Mouse (Mus musculus) T-helper 1 cell (primary cell): ENCODE data around the gene Adcy7.

Experiments
- in situ Hi-C: fragments of 300-600 bp; cut with MboI, MseI; formaldehyde crosslinking; loops from one replicate; pipeline ENCODE4 v1.15.1; 2025; ENCODE audit warnings: high pct_unique_total_duplicates

The Adcy7 gene

DNA sequence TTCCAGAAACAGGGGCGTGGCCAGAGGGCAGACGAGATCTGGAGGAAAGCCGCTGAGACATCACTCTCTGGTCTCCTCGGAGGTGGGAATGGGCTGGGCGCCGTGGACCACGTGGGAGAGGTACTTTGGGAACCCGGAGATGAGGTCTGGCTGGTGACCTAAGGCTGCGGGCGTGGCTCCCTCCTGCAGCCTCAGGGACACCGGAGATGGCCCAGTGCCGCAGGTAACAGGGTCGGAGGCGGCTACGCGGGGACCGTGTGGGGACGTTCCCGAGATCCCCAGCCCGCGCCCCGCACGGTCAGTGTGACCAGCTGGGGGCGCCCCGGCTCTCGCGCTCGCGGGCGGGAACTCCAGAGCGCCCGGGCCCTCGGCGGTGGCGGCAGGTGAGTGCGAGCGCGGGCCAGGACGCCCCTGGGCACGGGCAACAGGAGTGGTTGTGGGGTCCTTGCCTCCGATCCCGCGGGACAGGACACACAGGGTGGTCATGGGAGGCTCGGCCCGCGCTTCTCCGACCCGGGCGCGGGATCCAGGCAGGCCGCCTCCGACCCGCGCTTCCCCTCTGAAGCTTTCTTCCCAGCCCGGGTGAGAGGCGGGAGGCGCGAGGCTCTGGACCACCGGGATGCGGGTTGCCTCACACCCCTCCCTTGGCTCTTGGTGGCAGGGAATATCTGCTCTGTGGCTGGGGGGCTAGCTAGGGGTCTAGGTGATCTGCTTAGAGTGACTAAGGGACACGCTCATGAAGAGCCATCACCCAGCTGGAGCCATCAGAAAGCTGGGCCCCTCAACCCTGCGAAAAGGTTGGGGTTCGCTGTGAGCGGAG, at the start of gene Adcy7:
TSS of gene Adcy7 (plus strand) at position 173 of the 820 bp plus-strand sequence.
- in situ Hi-C loops, result loop anchor here (5.0 to 10.0 kb wide), 3 partner anchors 85 to 422 kb away; partner anchors contain the start of genes Cyld and Snx20

DNA sequence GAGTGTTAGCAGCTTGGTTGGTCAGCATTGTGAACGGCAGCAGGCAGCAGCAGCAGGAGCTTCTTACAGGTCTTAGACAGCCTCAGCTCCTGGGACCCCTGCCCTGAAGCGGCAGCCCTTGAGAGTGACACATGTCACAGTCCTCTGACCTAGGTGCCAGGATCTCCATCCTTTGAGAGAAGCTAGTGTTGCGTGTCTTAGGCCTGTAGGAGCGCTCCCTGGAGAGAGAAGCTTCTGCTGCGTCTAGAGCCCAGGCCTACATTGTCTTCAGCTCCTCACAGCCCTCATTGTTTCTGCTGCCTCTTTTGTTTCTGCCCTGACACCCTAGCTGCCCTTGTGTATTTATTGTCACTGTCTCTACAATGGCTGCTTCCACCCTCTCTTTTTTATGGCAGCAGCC, 46.8 kb upstream of the Adcy7 start:
- in situ Hi-C loops, result no loop called here

DNA sequence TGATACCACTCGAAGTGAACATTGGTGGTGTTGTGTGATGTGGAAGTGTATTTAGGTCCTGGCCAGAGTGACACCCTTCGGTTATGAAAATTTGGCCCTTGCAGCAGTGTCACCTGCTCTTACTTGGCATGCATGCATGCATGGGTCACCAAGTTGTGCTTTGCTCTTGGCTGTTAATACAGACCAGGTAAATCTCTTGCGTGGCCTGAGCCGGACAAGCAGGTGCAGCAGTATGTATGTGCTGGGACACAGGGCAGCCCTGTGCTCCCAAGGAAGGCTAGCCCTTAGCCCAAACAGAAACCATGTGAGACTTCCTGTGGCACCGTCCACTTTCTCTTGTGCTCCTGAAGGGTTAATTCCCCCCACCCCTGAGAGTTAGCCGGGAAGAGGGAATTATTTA, 44.4 kb upstream of the Adcy7 start:
- in situ Hi-C loops, result no loop called here

DNA sequence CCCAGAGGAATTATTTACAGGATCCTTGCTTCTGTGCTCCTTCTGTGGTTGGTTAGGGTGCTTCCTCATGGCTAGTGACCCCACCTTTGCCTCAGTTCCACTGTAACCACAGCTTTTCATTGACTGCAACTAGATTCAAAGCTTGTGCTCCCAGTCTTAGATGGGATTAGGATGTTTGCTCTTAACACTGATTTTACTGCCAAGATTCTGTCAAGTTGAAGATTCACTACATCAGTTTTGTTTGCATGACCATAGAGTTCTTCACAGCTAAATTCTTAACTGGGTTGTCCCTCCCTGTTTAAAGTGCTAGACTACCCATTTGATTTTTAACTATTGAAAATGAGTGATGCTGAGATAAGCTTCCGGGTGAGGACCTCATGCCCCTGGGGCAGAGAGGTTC, 43.9 kb upstream of the Adcy7 start:
- in situ Hi-C loops, result no loop called here

DNA sequence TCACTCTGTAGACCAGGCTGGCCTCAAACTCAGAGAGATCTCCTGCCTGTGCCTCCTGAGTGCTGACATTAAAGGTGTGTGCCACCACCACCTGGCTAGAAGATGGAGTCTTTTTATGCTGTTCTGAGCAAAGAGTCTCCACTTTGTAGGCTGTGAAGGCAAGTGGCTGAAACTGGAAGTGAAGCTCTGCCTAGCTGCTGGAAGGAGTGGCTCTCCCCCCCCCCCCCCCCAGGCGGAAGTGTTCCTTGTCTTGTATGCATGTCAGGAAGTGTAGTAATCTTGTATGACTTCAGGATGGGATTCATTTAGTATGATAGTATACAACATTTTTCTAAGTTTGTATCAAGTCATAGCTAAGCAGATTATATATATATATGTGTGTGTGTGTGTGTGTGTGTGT, 43.4 kb upstream of the Adcy7 start:
- in situ Hi-C loops, result no loop called here

DNA sequence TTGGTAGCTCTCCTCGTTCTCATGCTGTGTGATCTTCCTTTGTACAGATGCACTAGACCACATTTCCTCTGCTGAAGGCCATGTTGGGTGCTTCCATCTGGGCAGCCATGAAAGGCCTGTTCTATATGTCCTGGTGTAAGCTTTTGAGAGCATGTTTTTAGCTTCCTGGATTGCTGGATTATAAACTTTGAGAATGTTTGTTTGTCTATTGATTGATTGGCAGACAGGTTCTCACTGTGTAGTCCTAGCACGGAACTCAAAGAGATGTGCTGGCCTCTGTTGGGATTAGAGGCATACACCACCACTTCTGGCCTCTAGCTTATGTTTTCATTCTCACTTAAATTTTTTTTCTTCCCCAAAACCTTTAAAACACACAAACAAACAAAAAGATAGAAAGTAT, 35.5 kb upstream of the Adcy7 start:
- in situ Hi-C loops, result loop anchor here (5.0 kb wide), 1 partner anchor 74 kb away; no protein-coding TSS in a partner anchor

DNA sequence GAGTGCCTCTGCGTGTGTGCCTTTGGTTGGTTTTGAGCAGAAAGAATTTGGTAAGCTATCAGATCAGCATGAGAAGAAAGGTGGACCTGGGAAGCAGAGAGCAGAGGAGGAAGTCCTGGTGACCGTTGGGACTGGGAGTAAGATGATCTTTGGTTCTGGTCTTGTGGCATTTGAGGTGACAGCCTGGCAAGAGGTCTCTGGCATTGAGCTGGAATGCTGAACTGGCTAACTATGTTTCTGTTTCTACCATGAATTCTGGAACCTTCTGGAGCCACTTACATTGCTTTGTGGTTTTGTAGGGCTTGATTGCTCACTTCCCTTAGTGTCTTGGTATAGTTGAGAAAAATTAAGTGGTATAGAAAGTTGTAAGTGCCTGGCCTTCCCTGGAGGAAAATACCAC, 34.6 kb upstream of the Adcy7 start:
- in situ Hi-C loops, result loop anchor here (5.0 kb wide), 1 partner anchor 75 kb away; no protein-coding TSS in a partner anchor

DNA sequence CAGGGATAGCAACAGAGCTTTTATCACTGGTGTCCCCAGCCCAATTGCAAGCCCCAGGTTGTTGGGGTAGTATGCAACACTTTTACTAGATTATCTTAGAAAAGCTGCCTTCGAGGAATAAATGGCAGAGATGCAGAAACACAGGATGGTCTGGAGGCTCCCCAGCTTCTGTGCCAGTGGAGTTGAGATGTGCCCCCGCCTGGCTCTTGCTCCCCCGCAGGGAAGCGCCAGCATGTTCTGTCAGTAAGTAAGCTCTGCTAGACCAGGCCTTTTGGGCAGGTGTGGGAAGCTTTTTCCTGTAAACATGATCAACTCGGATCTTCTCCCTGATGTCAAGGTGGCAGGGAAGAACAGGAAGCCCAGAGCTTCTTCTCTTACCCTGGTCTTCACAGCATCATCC, 32.9 kb upstream of the Adcy7 start:
- in situ Hi-C loops, result loop anchor here (5.0 kb wide), 1 partner anchor 77 kb away; no protein-coding TSS in a partner anchor

DNA sequence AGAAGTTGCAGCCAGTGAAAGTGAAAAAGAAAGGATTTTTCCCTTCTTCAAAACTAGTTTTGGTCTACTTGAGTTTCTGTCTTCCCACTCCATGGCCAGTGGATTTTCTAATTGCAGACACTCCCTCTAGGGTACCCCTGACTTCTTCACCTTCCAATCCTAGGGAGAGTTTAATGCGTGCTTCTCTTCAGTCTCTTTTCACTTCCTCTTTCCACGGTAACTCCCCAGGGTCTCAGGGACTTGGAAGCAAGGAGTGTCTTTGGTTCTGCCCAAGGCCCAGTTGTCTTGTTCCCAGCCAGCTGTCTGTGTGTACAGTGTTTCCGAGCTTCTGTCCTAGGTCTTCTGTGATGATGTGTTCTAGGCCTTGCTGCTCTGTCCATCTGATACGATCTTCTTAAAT, 30.3 kb upstream of the Adcy7 start:
- in situ Hi-C loops, result no loop called here

DNA sequence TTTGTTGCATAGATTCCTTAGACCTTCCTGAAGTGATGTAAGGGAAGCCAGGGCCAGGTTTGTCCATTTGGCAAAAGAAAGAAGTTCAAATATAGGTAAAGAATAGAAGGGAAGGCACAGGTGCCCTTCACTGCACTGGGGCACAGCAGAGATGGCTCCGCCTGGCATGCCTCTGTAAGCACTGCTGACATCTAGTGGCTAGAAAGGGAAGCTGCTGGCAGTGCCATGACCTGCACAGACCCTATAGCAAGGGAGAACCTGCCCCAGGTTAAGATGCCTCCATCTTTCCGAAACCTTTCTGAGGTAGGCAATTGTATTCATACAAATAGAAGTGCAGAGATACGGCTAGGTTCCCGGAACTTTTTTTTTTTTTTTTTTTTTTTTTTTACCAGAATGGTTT, 27.9 kb upstream of the Adcy7 start:
- in situ Hi-C loops, result no loop called here

DNA sequence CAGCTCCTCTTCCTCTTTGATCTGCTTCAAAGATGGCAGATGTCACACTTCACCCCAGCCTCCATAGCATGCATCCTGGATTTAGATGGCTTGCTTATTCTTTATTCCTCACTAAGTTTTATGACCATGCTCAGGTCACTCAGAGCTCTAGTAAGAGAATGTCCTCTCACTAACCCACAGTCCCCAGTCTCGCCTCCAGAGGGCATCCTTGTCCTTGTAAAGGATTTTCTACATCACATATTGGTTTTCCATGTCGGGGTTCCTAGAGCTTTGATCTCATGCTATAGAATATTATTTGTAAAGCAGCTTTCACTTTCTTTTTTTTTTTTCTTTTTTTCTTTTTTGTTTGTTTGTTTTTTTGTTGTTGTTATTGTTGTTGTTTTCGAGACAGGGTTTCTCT, 19.4 kb upstream of the Adcy7 start:
- in situ Hi-C loops, result loop anchor here (10.0 kb wide), 1 partner anchor 418 kb away; no protein-coding TSS in a partner anchor

DNA sequence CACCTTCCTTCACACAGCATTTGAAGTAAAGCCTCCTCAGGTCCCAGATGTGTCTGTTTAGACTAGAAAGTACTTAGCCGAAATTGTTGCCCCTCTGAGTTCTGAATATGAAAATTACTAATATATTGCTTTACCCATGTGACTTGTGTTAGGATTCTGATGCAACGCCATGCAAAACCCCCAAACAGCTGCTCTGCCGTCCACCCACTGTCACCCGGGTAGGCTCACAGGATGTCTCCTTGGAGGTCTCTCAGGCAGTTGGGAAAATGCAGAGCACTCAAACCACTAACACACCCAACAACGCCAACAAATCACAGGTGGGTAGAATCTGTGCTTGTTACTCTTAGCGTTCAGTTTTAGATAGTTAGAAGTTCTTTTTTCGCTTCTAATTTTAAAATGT, 17.2 kb upstream of the Adcy7 start:
- in situ Hi-C loops, result loop anchor here (10.0 kb wide), 1 partner anchor 420 kb away; no protein-coding TSS in a partner anchor

DNA sequence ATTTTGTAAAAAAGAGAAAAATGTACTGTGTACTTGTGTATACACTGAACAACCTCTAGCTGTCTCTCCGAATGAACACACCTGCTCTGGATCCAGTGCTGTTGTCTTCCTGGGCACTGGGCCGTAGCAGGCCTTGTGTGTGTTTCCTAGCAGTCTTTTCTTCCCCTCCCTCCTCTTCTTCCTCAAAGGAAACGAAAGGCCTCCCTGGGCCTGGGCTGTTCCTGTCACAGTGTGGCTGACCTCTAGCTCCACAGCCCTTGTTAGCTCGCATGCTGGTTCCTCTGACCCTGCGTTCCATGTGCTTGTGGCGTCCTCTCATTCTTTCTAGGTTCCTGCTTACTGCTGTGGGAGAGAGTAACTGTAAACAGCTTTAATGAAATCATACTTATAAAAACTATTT, 14.2 kb upstream of the Adcy7 start:
- in situ Hi-C loops, result loop anchor here (10.0 kb wide), 1 partner anchor 423 kb away; no protein-coding TSS in a partner anchor

DNA sequence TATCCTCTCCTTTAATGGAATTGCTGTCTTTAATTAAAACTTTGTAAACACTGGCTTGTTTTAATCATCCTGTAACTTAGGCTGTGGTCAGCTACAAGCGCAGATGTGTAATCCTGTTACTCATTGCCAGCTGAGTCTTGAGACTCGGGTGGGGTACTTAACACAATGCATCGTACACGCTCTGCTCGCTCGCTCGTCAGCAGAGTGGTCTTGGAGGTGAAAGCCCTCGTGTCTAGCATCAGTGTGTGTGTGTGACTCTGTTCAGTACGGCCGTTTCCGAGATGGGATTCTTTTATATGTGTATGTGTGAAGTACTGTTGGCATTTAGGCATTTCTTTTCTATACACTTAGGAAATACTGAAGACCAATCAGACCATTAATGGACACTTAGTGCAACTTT, 13.7 kb upstream of the Adcy7 start:
- in situ Hi-C loops, result loop anchor here (10.0 kb wide), 1 partner anchor 424 kb away; no protein-coding TSS in a partner anchor

DNA sequence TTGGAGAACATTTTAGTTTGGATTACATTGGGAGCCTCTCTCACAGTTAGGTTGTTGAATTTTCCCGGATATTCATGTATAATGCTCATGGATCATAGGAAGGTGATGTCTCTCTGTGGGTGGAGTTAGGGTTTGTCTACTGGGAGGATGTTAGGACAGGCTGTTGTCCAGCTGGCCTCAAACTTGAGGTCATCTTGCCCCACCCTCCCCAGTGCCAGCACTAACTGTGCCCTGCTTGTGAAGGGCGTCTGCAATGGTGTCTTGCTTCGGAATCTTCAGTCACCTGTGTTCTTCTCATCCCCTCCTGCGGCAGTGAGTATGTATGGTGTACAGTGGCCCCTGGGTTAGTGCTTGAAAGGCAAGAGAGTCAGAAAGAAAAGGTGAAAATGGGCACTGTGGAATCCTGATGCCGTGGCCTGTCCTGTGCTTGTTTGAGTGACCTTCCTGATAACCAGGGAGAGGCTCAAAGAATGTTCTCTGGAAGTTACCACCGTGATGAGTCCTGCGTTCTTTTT, 11.7 kb upstream of the Adcy7 start:
- in situ Hi-C loops, result no loop called here

DNA sequence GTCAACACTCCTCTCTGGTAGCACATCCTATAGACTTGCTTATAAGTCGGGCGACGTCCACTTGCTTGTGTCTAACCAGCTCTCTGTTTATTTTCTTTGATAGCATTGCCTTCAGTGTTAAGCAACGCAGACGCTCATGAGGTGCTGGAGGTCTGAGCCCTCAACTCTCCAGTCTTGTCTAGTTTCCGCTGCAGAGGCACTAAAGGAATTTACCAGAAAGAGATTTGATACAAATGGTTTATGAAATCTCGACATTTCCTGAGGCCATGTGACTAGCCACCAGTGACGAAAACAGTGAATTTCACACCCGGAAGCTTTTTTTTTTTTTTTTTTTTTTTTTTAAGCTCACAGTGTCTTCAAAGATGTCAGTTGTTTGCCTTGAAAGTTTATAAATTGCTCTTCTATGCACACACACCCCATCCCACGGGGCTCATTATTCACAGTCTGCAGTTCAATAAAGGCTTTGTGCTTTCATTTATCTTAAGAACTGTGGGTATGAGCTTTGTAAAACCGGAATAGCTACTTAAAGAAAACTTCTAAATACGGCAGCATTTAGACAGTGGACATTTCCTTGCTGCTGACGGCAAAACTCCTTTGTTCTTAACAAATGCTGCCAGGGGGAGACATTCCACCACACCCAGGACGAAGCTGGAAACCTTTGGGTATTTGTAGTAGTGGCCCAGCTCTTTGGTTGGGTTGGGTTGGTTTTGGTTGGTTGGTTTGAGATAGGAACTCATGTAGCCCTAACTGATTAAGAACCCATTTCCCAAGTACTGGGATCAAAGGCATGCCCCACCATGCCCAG, 9.2 kb upstream of the Adcy7 start:
- in situ Hi-C loops, result no loop called here

DNA sequence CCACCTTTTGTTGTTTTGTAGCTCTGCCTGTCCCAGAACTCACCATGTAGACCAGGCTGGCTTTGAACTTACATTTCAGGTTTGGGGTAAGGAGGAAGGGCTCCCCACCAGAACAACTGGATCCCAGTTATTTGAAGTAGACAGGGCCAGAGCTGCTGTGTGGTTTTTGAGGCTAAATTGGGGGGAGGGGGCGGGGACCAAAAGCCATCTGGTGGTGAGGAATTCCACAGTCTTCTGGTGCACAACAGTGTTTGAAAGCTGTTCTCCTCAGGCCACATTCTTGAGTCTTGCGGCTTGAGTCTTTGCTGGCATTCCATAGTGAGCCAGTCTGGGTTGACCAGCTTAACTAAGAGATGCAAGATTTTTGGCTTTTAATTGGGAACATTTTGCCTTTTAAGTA, 6.7 kb upstream of the Adcy7 start:
- in situ Hi-C loops, result no loop called here

DNA sequence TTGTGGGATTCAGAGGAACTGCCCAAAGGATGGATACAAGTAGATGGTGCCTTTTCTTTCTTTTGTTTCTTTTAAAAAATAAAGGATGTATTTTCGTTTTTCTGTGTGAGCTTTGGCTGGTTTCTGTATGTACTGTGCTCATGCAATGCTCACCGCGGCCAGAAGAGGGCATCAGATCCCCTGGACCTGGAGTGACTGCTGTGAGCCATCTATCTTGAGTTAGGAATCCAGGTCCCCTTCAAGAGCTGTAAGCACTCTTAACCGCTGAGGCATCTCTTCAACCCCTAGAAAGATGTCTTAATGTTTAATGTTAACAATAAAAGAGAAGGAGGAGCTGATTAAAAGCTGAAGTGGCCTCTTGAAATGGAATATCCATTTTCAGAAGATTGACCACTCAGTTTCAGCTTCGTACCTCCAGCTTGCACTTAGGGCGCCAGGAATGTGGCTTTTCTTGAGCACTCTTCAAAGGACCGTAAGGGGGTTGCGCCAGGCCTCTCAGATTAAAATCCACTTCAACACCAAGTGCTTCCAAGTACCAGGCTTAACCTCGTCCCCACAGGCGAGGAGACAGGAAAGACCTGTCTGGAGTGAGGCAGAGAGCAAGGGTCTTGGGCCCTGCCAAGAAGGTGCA, 5.9 kb upstream of the Adcy7 start:
- in situ Hi-C loops, result no loop called here

DNA sequence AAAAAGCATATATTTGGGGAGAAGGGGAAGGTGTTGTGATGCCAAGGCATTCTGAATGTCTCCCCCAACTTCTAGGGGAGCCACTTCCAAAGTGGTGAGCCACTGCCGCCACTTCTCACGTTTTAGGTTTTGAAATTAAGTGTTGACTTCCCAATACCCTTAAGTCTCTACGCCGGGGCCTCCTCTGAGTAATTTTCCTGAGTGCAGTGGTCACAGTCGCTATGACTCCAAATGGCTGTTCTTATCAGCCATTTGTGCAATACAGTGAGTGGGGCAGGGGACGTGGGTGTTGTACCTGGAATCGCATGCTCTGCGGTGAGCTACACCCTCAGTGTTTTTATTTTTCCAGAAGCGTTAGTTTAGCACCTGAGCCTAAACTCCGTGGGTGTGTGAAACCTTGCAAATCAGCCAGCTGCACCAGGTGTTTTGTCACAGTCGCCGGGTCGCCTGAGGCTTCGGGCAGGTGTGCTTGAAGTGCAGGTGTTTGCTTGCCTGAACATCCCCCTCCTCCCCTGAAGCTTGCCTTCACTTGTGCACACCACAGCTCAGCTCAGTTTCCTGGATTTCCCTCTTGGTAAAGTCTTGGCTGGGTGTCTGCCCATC, 5.3 kb upstream of the Adcy7 start:
- in situ Hi-C loops, result no loop called here

DNA sequence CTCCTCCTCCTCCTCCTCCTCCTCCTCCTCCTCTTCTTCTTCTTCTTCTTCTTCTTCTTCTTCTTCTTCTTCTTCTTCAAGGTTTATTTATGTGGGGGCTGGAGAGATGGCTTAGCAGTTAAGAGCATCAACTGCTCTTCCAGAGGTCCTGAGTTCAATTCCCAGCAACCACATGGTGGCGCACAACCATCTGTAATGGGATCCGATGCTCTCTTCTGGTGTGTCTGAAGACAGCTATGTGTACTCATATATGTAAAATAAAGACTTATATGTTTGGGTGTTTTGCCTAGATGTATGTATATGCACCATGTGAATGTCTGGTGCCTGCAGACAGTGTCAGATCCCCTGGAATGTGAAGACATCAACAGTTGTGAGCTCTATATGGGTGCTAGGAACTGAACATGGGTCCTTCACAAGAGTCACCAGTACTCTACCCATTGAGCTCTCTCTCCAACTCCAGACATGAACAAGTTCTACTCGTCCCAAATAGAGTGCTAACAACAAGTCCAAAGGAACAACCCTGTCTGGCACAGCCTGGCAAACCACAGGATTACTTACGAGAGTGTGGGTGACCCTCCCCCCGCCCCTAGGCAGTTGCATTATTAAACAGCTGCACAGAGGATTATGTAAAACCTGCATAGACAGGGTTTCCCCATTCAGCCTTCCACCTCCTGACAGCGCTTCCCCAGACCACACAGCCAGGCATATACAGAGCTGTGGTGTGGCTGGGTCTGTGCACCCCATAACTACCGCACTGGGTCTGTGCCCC, 2.9 kb upstream of the Adcy7 start:
- in situ Hi-C loops, result no loop called here
